Mouse (Mus musculus) forelimb bud, embryonic 11.5 days (tissue): ENCODE data around the gene Agbl5.

Source experiments
- DNase-seq: peaks from one replicate; pipeline ENCODE4 v3.0.0-alpha.2; 2012; ENCODE audit warnings: low read depth, low spot score

The Agbl5 gene

DNA sequence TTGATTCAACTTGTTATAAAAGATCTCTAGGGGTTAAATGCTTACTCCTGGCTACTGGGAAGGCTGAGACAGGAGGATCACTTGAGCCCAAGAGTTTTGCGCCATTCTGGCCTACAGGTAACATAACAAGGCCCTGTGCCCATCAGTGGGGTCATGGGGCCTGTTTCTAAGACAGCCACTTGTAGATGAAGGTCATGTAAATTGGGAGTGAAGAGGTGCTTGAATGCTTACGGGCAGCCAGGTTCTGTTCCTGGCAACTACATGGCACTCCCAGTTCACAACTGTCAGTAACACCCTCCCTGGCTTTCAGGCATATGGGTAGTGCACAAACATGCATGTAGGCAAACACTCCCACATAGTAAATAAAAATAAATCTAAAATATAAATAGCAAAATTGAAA lies 62.4 kb downstream of the Agbl5 start:
- DNase-seq, result no peak

DNA sequence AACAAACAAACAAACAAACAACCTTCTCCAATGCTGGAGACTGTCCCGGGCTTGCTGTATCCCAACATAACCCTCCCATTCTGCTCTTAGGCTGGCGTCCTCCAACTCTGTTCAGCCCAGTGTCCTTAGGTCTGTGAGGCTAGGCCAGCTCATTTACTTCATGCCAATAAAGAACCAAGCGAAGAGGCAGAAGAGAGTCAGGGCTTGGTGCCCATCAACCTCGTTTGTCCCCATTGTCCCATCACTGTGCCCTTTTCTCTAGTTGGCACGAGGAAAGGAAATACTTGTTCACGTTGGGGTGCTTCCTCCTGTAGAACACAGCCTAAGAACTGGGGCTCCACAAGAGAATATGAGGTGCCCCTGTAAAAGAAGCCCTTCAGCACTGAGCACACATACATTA lies 63.2 kb downstream of the Agbl5 start:
- DNase-seq, result no peak

- DNase-seq, result no peak
Measured at GRCm38 (mm10) chr5:30952551-30952950, 64.1 kb downstream of the Agbl5 start.

- DNase-seq, result no peak
Measured at GRCm38 (mm10) chr5:30954065-30954464, 65.6 kb downstream of the Agbl5 start.

- no peak for DNase-seq
Measured at GRCm38 (mm10) chr5:30954556-30954955, 66.1 kb downstream of the Agbl5 start.

GRCm38 (mm10) chr5:30955751-30956150 lies 67.3 kb downstream of the Agbl5 start:
- DNase-seq, result no peak
